8 mouse cellular contexts compared by ENCODE assay signal in genomic region chr3:109026462-109026990, GRCm38 (mm10). TPM values are rescaled to one million over a fixed set of nuclear protein-coding genes. Genes with fewer than 3 reads are reported as not detected.
DNase-seq lines count a peak whose midpoint lies in the region; ATAC-seq and TF ChIP-seq lines count a peak whose summit lies in the region.

No protein-coding gene starts in this region.

- peak; percentile 15 for DNase-seq in adrenal gland, postnatal 10 days
- no peak for DNase-seq in adrenal gland, postnatal 25 days
- DNase-seq in MN1 (ENCODE audit: low spot score) = peak; percentile 45
- peak; percentile 59 for DNase-seq in embryonic facial prominence, embryonic 14.5 days (ENCODE audit: low spot score)
- DNase-seq in layer of hippocampus, postnatal 14 days (ENCODE audit: low spot score in 2 of 2) = no peak

- no peak for TF ChIP-seq POLR2A in small intestine, adult 2 months (IDR thresholded peaks at IDR 0.05; ENCODE audit: low read depth, low read length)

- peak overlapping the region; percentile 78 for H3K9ac ChIP-seq in embryonic facial prominence, embryonic 14.5 days (ENCODE audit: low read depth, low read length)
- H3K9ac ChIP-seq in hindbrain, embryonic 12.5 days = peak overlapping the region; percentile 89
- peak overlapping the region; percentile 73 for H3K9ac ChIP-seq in liver, embryonic 16.5 days (ENCODE audit: low read depth, low read length)

- H3K4me1 ChIP-seq in embryonic facial prominence, embryonic 14.5 days (ENCODE audit: control insufficient read depth, insufficient read depth, low read length) = peaks cover 26% of the 10 kb centered on the region
- H3K4me1 ChIP-seq in hindbrain, embryonic 12.5 days = peaks cover 25% of the 10 kb centered on the region; the same call in 1 of the 2 replicates
- H3K4me1 ChIP-seq in liver, embryonic 16.5 days (ENCODE audit: control insufficient read depth, low read depth, low read length) = peaks cover 10% of the 10 kb centered on the region
- peaks cover 9% of the 10 kb centered on the region; the same call in 1 of the 2 replicates for H3K4me1 ChIP-seq in small intestine, adult 2 months (ENCODE audit: control insufficient read depth, insufficient read depth, insufficient read length, low read length)

- ATAC-seq in embryonic facial prominence, embryonic 14.5 days (ENCODE audit: low read depth) = 0 out of 2 replicates have a peak, but pooled peaks have one; percentile 12
- ATAC-seq in hindbrain, embryonic 12.5 days (ENCODE audit: low FRiP score) = peak; percentile 26; the same call in 1 of the 2 replicates
- ATAC-seq in liver, embryonic 16.5 days (ENCODE audit: low read depth) = no peak

- no peaks in the 10 kb centered on the region for H3K36me3 ChIP-seq in embryonic facial prominence, embryonic 14.5 days (ENCODE audit: control insufficient read depth, insufficient read depth, low read length)
- no peaks in the 10 kb centered on the region for H3K36me3 ChIP-seq in hindbrain, embryonic 12.5 days
- no peaks in the 10 kb centered on the region for H3K36me3 ChIP-seq in liver, embryonic 16.5 days (ENCODE audit: control insufficient read depth, insufficient read depth)
- no peaks in the 10 kb centered on the region for H3K36me3 ChIP-seq in small intestine, adult 2 months (ENCODE audit: control insufficient read depth, insufficient read depth, low read length)

- H3K4me2 ChIP-seq in embryonic facial prominence, embryonic 14.5 days (ENCODE audit: low read depth, low read length) = peak overlapping the region; percentile 73
- H3K4me2 ChIP-seq in hindbrain, embryonic 12.5 days (replicated peaks) = peak overlapping the region; percentile 70
- peak overlapping the region; percentile 95 for H3K4me2 ChIP-seq in liver, embryonic 16.5 days (ENCODE audit: low read depth, low read length)

- H3K27me3 ChIP-seq in embryonic facial prominence, embryonic 14.5 days (replicated peaks; ENCODE audit: control insufficient read depth, insufficient read depth, low read length) = no peaks in the 10 kb centered on the region
- H3K27me3 ChIP-seq in hindbrain, embryonic 12.5 days = no peaks in the 10 kb centered on the region
- no peaks in the 10 kb centered on the region; the same call in 1 of the 2 replicates for H3K27me3 ChIP-seq in liver, embryonic 16.5 days (ENCODE audit: control insufficient read depth, insufficient read depth, low read depth, low read length)
- H3K27me3 ChIP-seq in small intestine, adult 2 months (ENCODE audit: control insufficient read depth, insufficient read depth, low read length) = no peaks in the 10 kb centered on the region; the same call in 1 of the 2 replicates

- H3K27ac ChIP-seq in embryonic facial prominence, embryonic 14.5 days (replicated peaks; ENCODE audit: low read depth, low read length) = no peak overlapping the region; the same call in 1 of the 2 replicates
- H3K27ac ChIP-seq in hindbrain, embryonic 12.5 days = no peak overlapping the region
- H3K27ac ChIP-seq in liver, embryonic 16.5 days (ENCODE audit: low read length) = no peak overlapping the region
- H3K27ac ChIP-seq in small intestine, adult 2 months (ENCODE audit: insufficient read depth, low read depth, low read length) = peak overlapping the region; percentile 38

- peak overlapping the region; percentile 48 for H3K4me3 ChIP-seq in embryonic facial prominence, embryonic 14.5 days (ENCODE audit: low read depth, low read length)
- peak overlapping the region; percentile 64 for H3K4me3 ChIP-seq in hindbrain, embryonic 12.5 days
- peak overlapping the region; percentile 69 for H3K4me3 ChIP-seq in liver, embryonic 16.5 days (ENCODE audit: low read depth, low read length)
- H3K4me3 ChIP-seq in small intestine, adult 2 months (ENCODE audit: low read depth, low read length) = peak overlapping the region; percentile 79

- no peaks in the 10 kb centered on the region for H3K9me3 ChIP-seq in embryonic facial prominence, embryonic 14.5 days (ENCODE audit: control insufficient read depth, low read length)
- no peaks in the 10 kb centered on the region for H3K9me3 ChIP-seq in hindbrain, embryonic 12.5 days (replicated peaks)
- no peaks in the 10 kb centered on the region for H3K9me3 ChIP-seq in liver, embryonic 16.5 days (replicated peaks; ENCODE audit: control insufficient read depth, low read length)

- 7% methylated on average over 15 of the region's 15 CpGs for WGBS in embryonic facial prominence, embryonic 14.5 days
- WGBS in hindbrain, embryonic 12.5 days = 9% methylated on average over 15 of the region's 15 CpGs
- WGBS in liver, embryonic 16.5 days (ENCODE audit: insufficient replicate concordance) = 6% methylated on average over 15 of the region's 15 CpGs
- WGBS in small intestine, adult 2 months = 5% methylated on average over 15 of the region's 15 CpGs

- TF ChIP-seq CTCF in small intestine, adult 2 months (IDR thresholded peaks at IDR 0.05; ENCODE audit: extremely low read depth, insufficient read length, insufficient replicate concordance, low read depth, low read length) = no peak

RNA-seq across cellular contexts. Expression of gene Fam102b, which starts 0.9 kb away (rescaled TPM):
- total RNA-seq in adrenal gland, postnatal 10 days (2021) = 10 to 100 TPM; 14.8 to 18.0 TPM
- total RNA-seq in adrenal gland, postnatal 25 days (2021) = 8.6 and 9.4 TPM in 2 replicates
- polyA plus RNA-seq in embryonic facial prominence, embryonic 14.5 days (2014; fragmentation: Nextera tagmentation; extraction: Ambion mirVana) = 16.0 and 18.0 TPM in 2 replicates
- polyA plus RNA-seq in hindbrain, embryonic 12.5 days (2016; fragmentation: Nextera tagmentation; extraction: Ambion mirVana) = 17.1 and 20.6 TPM in 2 replicates
- 0.82 and 0.92 TPM in 2 replicates for polyA plus RNA-seq in liver, embryonic 16.5 days (2015; fragmentation: Nextera tagmentation; extraction: Ambion mirVana)
- polyA plus RNA-seq in small intestine, adult 2 months (2012; rRNA removed) = 1.0 and 3.0 TPM in 2 replicates
- total RNA-seq in layer of hippocampus, postnatal 14 days (2021) = 10 to 100 TPM; 41.6 to 41.9 TPM

RNA-seq across cellular contexts. Expression of gene Slc25a54, which starts 53.7 kb away (rescaled TPM):
- not detected for total RNA-seq in adrenal gland, postnatal 10 days (2021)
- total RNA-seq in adrenal gland, postnatal 25 days (2021) = not detected in 2 replicates
- polyA plus RNA-seq in embryonic facial prominence, embryonic 14.5 days (2014; fragmentation: Nextera tagmentation; extraction: Ambion mirVana) = not detected in 2 replicates
- not detected in 2 replicates for polyA plus RNA-seq in hindbrain, embryonic 12.5 days (2016; fragmentation: Nextera tagmentation; extraction: Ambion mirVana)
- polyA plus RNA-seq in liver, embryonic 16.5 days (2015; fragmentation: Nextera tagmentation; extraction: Ambion mirVana) = not detected in 2 replicates
- polyA plus RNA-seq in small intestine, adult 2 months (2012; rRNA removed) = not detected in 2 replicates
- total RNA-seq in layer of hippocampus, postnatal 14 days (2021) = not detected

Comparison
In these comparisons a context has a peak if more than half of its experiments do, and no peak if none do; other contexts are left out.
1. DNase-seq: peak in adrenal gland, postnatal 10 days (single experiment), MN1 (single experiment) and embryonic facial prominence, embryonic 14.5 days (single experiment); none in adrenal gland, postnatal 25 days (single experiment) and layer of hippocampus, postnatal 14 days (0 of 2).
2. Peak in every context shown above with its lines, with median percentiles within 50 percentile points of each other: H3K4me2 ChIP-seq, H3K4me3 ChIP-seq and H3K9ac ChIP-seq.